Mouse (Mus musculus) large intestine, adult 2 months (tissue): ENCODE data around the gene Olfr1309. TPM values are rescaled to one million over a fixed set of nuclear protein-coding genes. Genes with fewer than 3 reads are reported as not detected.
"Not testable (repeated sequence)": the region's sequence is repeated elsewhere in the genome, so short reads cannot be mapped to it uniquely, and the experiment has no call there.

Experiments
- DNase-seq: peaks from one replicate; pipeline ENCODE4 v3.0.0-alpha.2; 2012; ENCODE audit warnings: low read depth, low spot score
- WGBS: fragments of 180-500 bp; shearing (Covaris S2); methylation state at CpG from one replicate; pipeline ENCODE4 v1.1.7; 2018; 5-methylcytosine and 5-hydroxymethylcytosine counted together
- polyA plus RNA-seq: library from polyadenylated mRNA; depleted of rRNA; stranded (reverse); fragments of >200 nt; gene quantifications from 2 replicates; pipeline ENCODE4 v1.2.3, GENCODE M21; 2012; rRNA removed

Olfr1309 gene
- polyA plus RNA-seq = not detected in 2 replicates

GRCm38 (mm10) chr2:111990181-111990580, at the start of gene Olfr1309:
Olfr1309 (minus strand) TSS chr2:111990281.
- no peak for DNase-seq
- 40% methylated on average over 1 of the region's 1 CpGs for WGBS

- WGBS = 44% methylated on average over 6 of the region's 6 CpGs
Measured at GRCm38 (mm10) chr2:112026971-112027370, 36.9 kb upstream of the Olfr1309 start.

GRCm38 (mm10) chr2:112024312-112024711, 34.2 kb upstream of the Olfr1309 start, which contains the start of gene Olfr1311:
Olfr1311 (minus strand) TSS chr2:112024412.
- DNase-seq = no peak
- WGBS = 87% methylated on average over 2 of the region's 2 CpGs

More at GRCm38 (mm10) chr2:112026971-112027370, 36.9 kb upstream of the Olfr1309 start:
- not testable (repeated sequence) for DNase-seq

GRCm38 (mm10) chr2:112014900-112015299, 24.8 kb upstream of the Olfr1309 start:
- WGBS = 76% methylated on average over 3 of the region's 3 CpGs
- no peak for DNase-seq

GRCm38 (mm10) chr2:112012608-112013007, 22.5 kb upstream of the Olfr1309 start, which contains the start of gene Olfr1310:
Olfr1310 (minus strand) TSS chr2:112012708.
- DNase-seq = no peak

GRCm38 (mm10) chr2:111964844-111965243, 25.2 kb downstream of the Olfr1309 start, which contains the start of gene Olfr1308:
Olfr1308 (minus strand) TSS chr2:111964944.
- DNase-seq = no peak
- WGBS = 38% methylated on average over 1 of the region's 1 CpGs

GRCm38 (mm10) chr2:111949340-111949739, 40.7 kb downstream of the Olfr1309 start, which contains the start of gene Olfr1307:
Olfr1307 (minus strand) TSS chr2:111949440.
- no peak for DNase-seq
- WGBS = 74% methylated on average over 1 of the region's 1 CpGs

Other genes starting within 250 kb of the Olfr1309 start
- gene Olfr1301, start 239.3 kb downstream of the Olfr1309 start, polyA plus RNA-seq = not detected in 2 replicates
- gene Olfr1302, start 212.9 kb downstream of the Olfr1309 start, polyA plus RNA-seq = not detected in 2 replicates
- gene Olfr1303, start 169.9 kb downstream of the Olfr1309 start, polyA plus RNA-seq = not detected in 2 replicates
- not detected in 2 replicates for gene Olfr1305, start 113.1 kb downstream of the Olfr1309 start, polyA plus RNA-seq
- gene Olfr1306, start 74.0 kb downstream of the Olfr1309 start, polyA plus RNA-seq = not detected in 2 replicates
- not detected in 2 replicates for gene Olfr1307, start 40.8 kb downstream of the Olfr1309 start, polyA plus RNA-seq
- not detected in 2 replicates for gene Olfr1308, start 25.3 kb downstream of the Olfr1309 start, polyA plus RNA-seq
- gene Olfr1310, start 22.4 kb upstream of the Olfr1309 start, polyA plus RNA-seq = not detected in 2 replicates
- not detected in 2 replicates for gene Olfr1311, start 34.1 kb upstream of the Olfr1309 start, polyA plus RNA-seq
- not detected in 2 replicates for gene Olfr1312, start 60.0 kb upstream of the Olfr1309 start, polyA plus RNA-seq
- not detected in 2 replicates for gene Olfr1313, start 87.6 kb upstream of the Olfr1309 start, polyA plus RNA-seq
- gene Olfr1314, start 106.5 kb upstream of the Olfr1309 start, polyA plus RNA-seq = not detected in 2 replicates
- gene Olfr1315-ps1, start 125.2 kb upstream of the Olfr1309 start, polyA plus RNA-seq = not detected in 2 replicates
- gene Olfr1316, start 144.7 kb upstream of the Olfr1309 start, polyA plus RNA-seq = not detected in 2 replicates
- not detected in 2 replicates for gene Olfr1317, start 150.0 kb upstream of the Olfr1309 start, polyA plus RNA-seq
- not detected in 2 replicates for gene Olfr1318, start 163.9 kb upstream of the Olfr1309 start, polyA plus RNA-seq
- 55.7 and 150 TPM in 2 replicates for gene Lpcat4, start 249.2 kb upstream of the Olfr1309 start, polyA plus RNA-seq